Mouse (Mus musculus) spleen, adult 2 months (tissue): ENCODE results near the gene Thada. TPM values are rescaled to one million over a fixed set of nuclear protein-coding genes. Genes with fewer than 3 reads are reported as not detected.

ENCODE experiments used
- DNase-seq, 2 experiments: peaks; one replicate each; pipeline versions ENCODE4 v3.0.0 to v3.0.0-alpha.2; 2012 to 2021; ENCODE audit warnings: low spot score in 2 of 2, low read depth in 1 of 2
- H3K27ac ChIP-seq: fragments of 200-500 bp; 2 replicates; pipeline ENCODE4 v1.5.1; 2012; ENCODE audit warnings: low read length, inconsistent platforms; ENCODE audit not compliant: insufficient read depth
- H3K27me3 ChIP-seq: fragments of 200-500 bp; 2 replicates; pipeline ENCODE4 v1.6.1; 2012; ENCODE audit warnings: mild to moderate bottlenecking, moderate library complexity, low read length, inconsistent platforms; ENCODE audit not compliant: control insufficient read depth, insufficient read depth
- H3K36me3 ChIP-seq: fragments of 200-500 bp; 2 replicates; pipeline ENCODE4 v1.6.1; 2012; ENCODE audit warnings: mild to moderate bottlenecking, low read length, inconsistent platforms; ENCODE audit not compliant: control insufficient read depth, insufficient read depth
- H3K4me1 ChIP-seq: fragments of 200-500 bp; 2 replicates; pipeline ENCODE4 v1.6.1; 2011; ENCODE audit warnings: inconsistent platforms; ENCODE audit not compliant: control insufficient read depth, insufficient read depth, insufficient read length
- H3K4me3 ChIP-seq: fragments of 200-500 bp; 2 replicates; pipeline ENCODE4 v1.5.1; 2011; ENCODE audit warnings: mild to moderate bottlenecking, inconsistent platforms; ENCODE audit not compliant: insufficient read depth, insufficient read length; ENCODE audit errors: extremely low read depth
- CTCF ChIP-seq: fragments of 200-500 bp; IDR thresholded peaks from 2 replicates; pipeline ENCODE4 v1.5.1; 2011; ENCODE audit warnings: mild to moderate bottlenecking, inconsistent platforms; ENCODE audit not compliant: insufficient read depth, insufficient read length, insufficient replicate concordance; ENCODE audit errors: extremely low read depth
- POLR2A ChIP-seq: fragments of 200-500 bp; IDR thresholded peaks from 2 replicates; pipeline ENCODE4 v1.6.1; 2011; ENCODE audit warnings: low read depth, low read length, inconsistent platforms
- WGBS: fragments of 180-500 bp; shearing (Covaris S2); methylation state at CpG from one replicate; pipeline ENCODE4 v1.1.7; 2018; 5-methylcytosine and 5-hydroxymethylcytosine counted together
- polyA plus RNA-seq: library from polyadenylated mRNA; depleted of rRNA; stranded (reverse); fragments of >200 nt; gene quantifications from 2 replicates; pipeline ENCODE4 v1.2.3, GENCODE M21; 2012

Gene Thada
- polyA plus RNA-seq, 1 experiment: 17.2 TPM

- TF ChIP-seq CTCF (no peak), POLR2A (no peak)
- no peak for DNase-seq
- Histone ChIP-seq H3K27me3 (no peaks in the 10 kb centered on the region), H3K4me1 (peaks cover 14% of the 10 kb centered on the region; the same call in 1 of the 2 replicates), H3K27ac (no peak overlapping the region), H3K36me3 (no peaks in the 10 kb centered on the region), H3K4me3 (no peak overlapping the region)
- 84% methylated on average over 8 of the region's 8 CpGs for WGBS
Measured at GRCm38 (mm10) chr17:84155516-84156226, 310.3 kb downstream of the Thada start.

- Histone ChIP-seq H3K27me3 (no peaks in the 10 kb centered on the region), H3K36me3 (no peaks in the 10 kb centered on the region), H3K27ac (no peak overlapping the region), H3K4me1 (peaks cover 10% of the 10 kb centered on the region; the same call in 1 of the 2 replicates), H3K4me3 (no peak overlapping the region)
- WGBS: 81% methylated on average over 6 of the region's 6 CpGs
- no peak for TF ChIP-seq POLR2A
- TF ChIP-seq CTCF: no peak
- no peak for DNase-seq
Measured at GRCm38 (mm10) chr17:84155029-84155338, 311.0 kb downstream of the Thada start.

GRCm38 (mm10) chr17:84154302-84155028, 311.5 kb downstream of the Thada start:
- H3K4me1 ChIP-seq: peaks cover 10% of the 10 kb centered on the region; the same call in 1 of the 2 replicates
- WGBS: 75% methylated on average over 11 of the region's 11 CpGs
- H3K4me3 ChIP-seq: no peak overlapping the region
- TF ChIP-seq CTCF (no peak), POLR2A (no peak)
- no peaks in the 10 kb centered on the region for H3K36me3 ChIP-seq
- DNase-seq: no peak
- no peaks in the 10 kb centered on the region for H3K27me3 ChIP-seq
- no peak overlapping the region for H3K27ac ChIP-seq

- 81% methylated on average over 12 of the region's 12 CpGs for WGBS
- DNase-seq: no peak
- H3K27me3 ChIP-seq: no peaks in the 10 kb centered on the region
- H3K36me3 ChIP-seq: no peaks in the 10 kb centered on the region
- TF ChIP-seq CTCF: no peak
- TF ChIP-seq POLR2A: no peak
- peaks cover 17% of the 10 kb centered on the region; the same call in 1 of the 2 replicates for H3K4me1 ChIP-seq
- no peak overlapping the region for H3K4me3 ChIP-seq
- no peak overlapping the region; the same call in 1 of the 2 replicates for H3K27ac ChIP-seq
Measured at GRCm38 (mm10) chr17:84152976-84153786, 312.8 kb downstream of the Thada start.

- H3K36me3 ChIP-seq: no peaks in the 10 kb centered on the region
- TF ChIP-seq POLR2A (no peak), CTCF (no peak)
- 81% methylated on average over 6 of the region's 6 CpGs for WGBS
- DNase-seq: no peak
- peaks cover 22% of the 10 kb centered on the region; the same call in 1 of the 2 replicates for H3K4me1 ChIP-seq
- no peaks in the 10 kb centered on the region for H3K27me3 ChIP-seq
- no peak overlapping the region for H3K4me3 ChIP-seq
- H3K27ac ChIP-seq: no peak overlapping the region; the same call in 1 of the 2 replicates
Measured at GRCm38 (mm10) chr17:84152206-84152975, 313.6 kb downstream of the Thada start.

GRCm38 (mm10) chr17:84151306-84151705, 314.7 kb downstream of the Thada start:
- no peak for TF ChIP-seq POLR2A
- Histone ChIP-seq H3K4me3 (no peak overlapping the region), H3K27ac (no peak overlapping the region), H3K36me3 (no peaks in the 10 kb centered on the region), H3K27me3 (no peaks in the 10 kb centered on the region), H3K4me1 (peaks cover 32% of the 10 kb centered on the region; the same call in 1 of the 2 replicates)
- 70% methylated on average over 6 of the region's 6 CpGs for WGBS
- no peak for DNase-seq
